8 mouse cellular contexts compared by ENCODE assay signal in genomic region chr11:51538919-51539758, GRCm38 (mm10). TPM values are rescaled to one million over a fixed set of nuclear protein-coding genes. Genes with fewer than 3 reads are reported as not detected.
DNase-seq lines count a peak whose midpoint lies in the region; ATAC-seq and TF ChIP-seq lines count a peak whose summit lies in the region.

No protein-coding gene starts in this region.

- no peaks in the 10 kb centered on the region for H3K4me1 ChIP-seq in lung, embryonic 14.5 days (ENCODE audit: insufficient read depth)
- H3K4me1 ChIP-seq in lung, adult 2 months (ENCODE audit: control insufficient read depth, insufficient read depth, low read length), result no peaks in the 10 kb centered on the region
- H3K4me1 ChIP-seq in embryonic facial prominence, embryonic 11.5 days (ENCODE audit: control insufficient read depth, insufficient read depth, low read length), result peaks cover 13% of the 10 kb centered on the region
- no peaks in the 10 kb centered on the region for H3K4me1 ChIP-seq in hindbrain, embryonic 15.5 days (replicated peaks)
- 0 out of 2 replicates have a peak, but pooled peaks cover 4% of the 10 kb centered on the region for H3K4me1 ChIP-seq in midbrain, embryonic 11.5 days (ENCODE audit: control insufficient read depth, insufficient read depth, low read length)

- H3K9me3 ChIP-seq in lung, embryonic 14.5 days (ENCODE audit: low read depth, low read length), result no peaks in the 10 kb centered on the region
- H3K9me3 ChIP-seq in embryonic facial prominence, embryonic 11.5 days (replicated peaks; ENCODE audit: control insufficient read depth, low read length), result no peaks in the 10 kb centered on the region
- no peaks in the 10 kb centered on the region for H3K9me3 ChIP-seq in hindbrain, embryonic 15.5 days
- H3K9me3 ChIP-seq in midbrain, embryonic 11.5 days (ENCODE audit: control insufficient read depth, low read length), result no peaks in the 10 kb centered on the region

- H3K27me3 ChIP-seq in lung, embryonic 14.5 days (ENCODE audit: insufficient read depth, low read length), result no peaks in the 10 kb centered on the region
- no peaks in the 10 kb centered on the region for H3K27me3 ChIP-seq in embryonic facial prominence, embryonic 11.5 days (ENCODE audit: control insufficient read depth, insufficient read depth, low read length)
- H3K27me3 ChIP-seq in hindbrain, embryonic 15.5 days, result no peaks in the 10 kb centered on the region
- H3K27me3 ChIP-seq in midbrain, embryonic 11.5 days (ENCODE audit: control insufficient read depth, insufficient read depth, low read length), result no peaks in the 10 kb centered on the region

- TF ChIP-seq POLR2A in lung, adult 2 months (IDR thresholded peaks at IDR 0.05; ENCODE audit: borderline replicate concordance, extremely low read depth, low read depth, low read length), result no peak

- H3K9ac ChIP-seq in lung, embryonic 14.5 days, result no peak overlapping the region
- H3K9ac ChIP-seq in embryonic facial prominence, embryonic 11.5 days (replicated peaks; ENCODE audit: low read length), result no peak overlapping the region
- H3K9ac ChIP-seq in hindbrain, embryonic 15.5 days, result no peak overlapping the region
- H3K9ac ChIP-seq in midbrain, embryonic 11.5 days (ENCODE audit: low read length), result no peak overlapping the region

- TF ChIP-seq CTCF in lung, embryonic 14.5 days (IDR thresholded peaks at IDR 0.05; ENCODE audit: low read depth), result no peak
- no peak for TF ChIP-seq CTCF in lung, adult 2 months (IDR thresholded peaks at IDR 0.05; ENCODE audit: insufficient read depth, low read length)

- no peak overlapping the region for H3K4me2 ChIP-seq in lung, embryonic 14.5 days
- no peak overlapping the region for H3K4me2 ChIP-seq in embryonic facial prominence, embryonic 11.5 days (ENCODE audit: low read depth, low read length)
- H3K4me2 ChIP-seq in hindbrain, embryonic 15.5 days, result no peak overlapping the region
- no peak overlapping the region for H3K4me2 ChIP-seq in midbrain, embryonic 11.5 days

- no peak for DNase-seq in lung, embryonic 14.5 days
- no peak for DNase-seq in lung, adult 2 months
- peak; percentile 49 for DNase-seq in embryonic facial prominence, embryonic 11.5 days (ENCODE audit: low spot score)
- no peak for DNase-seq in midbrain, embryonic 11.5 days (ENCODE audit: low spot score, missing footprints)
- DNase-seq in testis, postnatal 10 days (ENCODE audit: low spot score), result no peak
- DNase-seq in right cerebral cortex, postnatal 10 days (ENCODE audit: low spot score in 2 of 2), result no peak
- DNase-seq in cerebellum, adult 11-12 months, result no peak

- H3K4me3 ChIP-seq in lung, embryonic 14.5 days (ENCODE audit: low read depth, low read length), result no peak overlapping the region
- H3K4me3 ChIP-seq in lung, adult 2 months (replicated peaks; ENCODE audit: extremely low read depth, low read depth, low read length), result no peak overlapping the region
- H3K4me3 ChIP-seq in embryonic facial prominence, embryonic 11.5 days (ENCODE audit: low read depth, low read length), result no peak overlapping the region
- H3K4me3 ChIP-seq in hindbrain, embryonic 15.5 days, result no peak overlapping the region
- no peak overlapping the region for H3K4me3 ChIP-seq in midbrain, embryonic 11.5 days (ENCODE audit: low read depth, low read length)

- H3K27ac ChIP-seq in lung, embryonic 14.5 days (ENCODE audit: low read depth), result no peak overlapping the region
- peak overlapping the region; percentile 52 for H3K27ac ChIP-seq in embryonic facial prominence, embryonic 11.5 days (replicated peaks; ENCODE audit: low read depth, low read length)
- no peak overlapping the region for H3K27ac ChIP-seq in hindbrain, embryonic 15.5 days (replicated peaks)
- no peak overlapping the region for H3K27ac ChIP-seq in midbrain, embryonic 11.5 days (ENCODE audit: low read depth, low read length)

- peak; percentile 41; the same call in 1 of the 2 replicates for ATAC-seq in lung, embryonic 14.5 days (ENCODE audit: insufficient read depth)
- ATAC-seq in embryonic facial prominence, embryonic 11.5 days (replicated peaks; ENCODE audit: insufficient number of reproducible peaks, low FRiP score, low TSS enrichment, low read depth), result peak; percentile 19; the same call in 1 of the 2 replicates
- ATAC-seq in hindbrain, embryonic 15.5 days (ENCODE audit: low FRiP score, low read depth), result peak; percentile 46; the same call in 1 of the 2 replicates
- ATAC-seq in midbrain, embryonic 11.5 days (ENCODE audit: low FRiP score), result peak; percentile 3; the same call in 1 of the 2 replicates

- H3K36me3 ChIP-seq in lung, embryonic 14.5 days (ENCODE audit: insufficient read depth), result no peaks in the 10 kb centered on the region
- no peaks in the 10 kb centered on the region for H3K36me3 ChIP-seq in embryonic facial prominence, embryonic 11.5 days (replicated peaks; ENCODE audit: control insufficient read depth, insufficient read depth, low read depth, low read length)
- no peaks in the 10 kb centered on the region for H3K36me3 ChIP-seq in hindbrain, embryonic 15.5 days
- no peaks in the 10 kb centered on the region for H3K36me3 ChIP-seq in midbrain, embryonic 11.5 days (ENCODE audit: control insufficient read depth, insufficient read depth, low read length)

- WGBS in lung, embryonic 14.5 days, result 58% methylated on average over 13 of the region's 13 CpGs
- 63% methylated on average over 13 of the region's 13 CpGs for WGBS in lung, adult 2 months
- WGBS in embryonic facial prominence, embryonic 11.5 days, result 41% methylated on average over 13 of the region's 13 CpGs
- WGBS in hindbrain, embryonic 15.5 days, result 62% methylated on average over 13 of the region's 13 CpGs
- 57% methylated on average over 13 of the region's 13 CpGs for whole genome bisulfite sequencing in midbrain, embryonic 11.5 days

RNA-seq across cellular contexts. Expression of gene Phykpl, which starts 45.4 kb away (rescaled TPM):
- 19.6 and 23.3 TPM in 2 replicates for polyA plus RNA-seq in lung, embryonic 14.5 days (2014; fragmentation: Nextera tagmentation; extraction: Ambion mirVana)
- 19.8 and 25.4 TPM in 2 replicates for polyA plus RNA-seq in lung, adult 2 months (2012; rRNA removed)
- polyA plus RNA-seq in embryonic facial prominence, embryonic 11.5 days (2014; fragmentation: Nextera tagmentation; extraction: Ambion mirVana), result 8.7 and 10.2 TPM in 2 replicates
- 9.7 and 11.4 TPM in 2 replicates for polyA plus RNA-seq in hindbrain, embryonic 15.5 days (2015; fragmentation: Nextera tagmentation; extraction: Ambion mirVana)
- 9.6 and 10.7 TPM in 2 replicates for polyA plus RNA-seq in midbrain, embryonic 11.5 days (2014; fragmentation: Nextera tagmentation; extraction: Ambion mirVana)
